Mouse (Mus musculus): ENCODE results near the gene Iqub. TPM values are rescaled to one million over a fixed set of nuclear protein-coding genes. Genes with fewer than 3 reads are reported as not detected.
A peak's percentile ranks its signal among the peaks of the same experiment; 100 is the strongest.

Iqub gene
- 1.2 and 2.1 TPM in 2 replicates for polyA plus RNA-seq (2015; fragmentation: Nextera tagmentation; extraction: Ambion mirVana)

- Histone ChIP-seq H3K4me3 (no peak within 1 kb of the TSS), H3K4me1 (peaks cover 10% of the 10 kb centered on the region), H3K9me3 (no peaks in the 10 kb centered on the region), H3K4me2 (replicated peaks) (peak within 1 kb of the TSS; percentile 30), H3K27me3 (no peaks in the 10 kb centered on the region), H3K36me3 (peaks cover 12% of the 10 kb centered on the region; the same call in 1 of the 2 replicates), H3K9ac (replicated peaks) (peak within 1 kb of the TSS; percentile 30), H3K27ac (replicated peaks) (no peak within 1 kb of the TSS)
- WGBS: 22% methylated on average over 13 of the region's 13 CpGs
- ATAC-seq (replicated peaks): peak; percentile 91
Observed at GRCm38 (mm10) chr6:24514552-24515284, at the start of gene Iqub. Gene Iqub, minus strand, starts transcription at chr6:24515067.

GRCm38 (mm10) chr6:24564081-24564480 lies 49.2 kb upstream of the Iqub start:
- no peaks in the 10 kb centered on the region for H3K4me1 ChIP-seq
- no peaks in the 10 kb centered on the region for H3K36me3 ChIP-seq
- WGBS: 78% methylated on average over 9 of the region's 9 CpGs
- no peak overlapping the region for H3K27ac ChIP-seq (replicated peaks)
- H3K9me3 ChIP-seq: no peaks in the 10 kb centered on the region
- ATAC-seq (replicated peaks): no peak
- no peak overlapping the region for H3K9ac ChIP-seq (replicated peaks)
- no peak overlapping the region for H3K4me2 ChIP-seq (replicated peaks)
- no peaks in the 10 kb centered on the region for H3K27me3 ChIP-seq
- no peak overlapping the region for H3K4me3 ChIP-seq

- WGBS: 89% methylated on average over 2 of the region's 2 CpGs
- no peak overlapping the region for H3K9ac ChIP-seq (replicated peaks)
- no peak for ATAC-seq (replicated peaks)
Observed at GRCm38 (mm10) chr6:24555488-24555887, 40.6 kb upstream of the Iqub start.

GRCm38 (mm10) chr6:24554427-24555086 lies 39.7 kb upstream of the Iqub start:
- no peak overlapping the region for H3K4me2 ChIP-seq (replicated peaks)
- no peaks in the 10 kb centered on the region for H3K9me3 ChIP-seq
- no peaks in the 10 kb centered on the region for H3K27me3 ChIP-seq
- WGBS: 78% methylated on average over 11 of the region's 11 CpGs
- H3K4me1 ChIP-seq: no peaks in the 10 kb centered on the region
- no peak overlapping the region for H3K27ac ChIP-seq (replicated peaks)
- H3K36me3 ChIP-seq: no peaks in the 10 kb centered on the region
- no peak overlapping the region for H3K4me3 ChIP-seq
- H3K9ac ChIP-seq (replicated peaks): no peak overlapping the region
- ATAC-seq (replicated peaks): no peak

More at GRCm38 (mm10) chr6:24555488-24555887, 40.6 kb upstream of the Iqub start:
- Histone ChIP-seq H3K4me1 (no peaks in the 10 kb centered on the region), H3K27ac (replicated peaks) (no peak overlapping the region), H3K27me3 (no peaks in the 10 kb centered on the region), H3K9me3 (no peaks in the 10 kb centered on the region), H3K36me3 (no peaks in the 10 kb centered on the region), H3K4me3 (no peak overlapping the region), H3K4me2 (replicated peaks) (no peak overlapping the region)

- ATAC-seq (replicated peaks): no peak
- Histone ChIP-seq H3K9me3 (no peaks in the 10 kb centered on the region), H3K4me2 (replicated peaks) (no peak overlapping the region), H3K9ac (replicated peaks) (no peak overlapping the region), H3K4me3 (no peak overlapping the region), H3K27ac (replicated peaks) (no peak overlapping the region), H3K4me1 (no peaks in the 10 kb centered on the region), H3K27me3 (no peaks in the 10 kb centered on the region), H3K36me3 (no peaks in the 10 kb centered on the region)
- 85% methylated on average over 7 of the region's 7 CpGs for WGBS
Observed at GRCm38 (mm10) chr6:24552046-24552445, 37.2 kb upstream of the Iqub start.

GRCm38 (mm10) chr6:24549801-24550200 lies 34.9 kb upstream of the Iqub start:
- Histone ChIP-seq H3K9ac (replicated peaks) (no peak overlapping the region), H3K9me3 (no peaks in the 10 kb centered on the region), H3K4me1 (no peaks in the 10 kb centered on the region), H3K36me3 (no peaks in the 10 kb centered on the region), H3K27ac (replicated peaks) (no peak overlapping the region), H3K27me3 (no peaks in the 10 kb centered on the region), H3K4me2 (replicated peaks) (no peak overlapping the region), H3K4me3 (no peak overlapping the region)
- no peak for ATAC-seq (replicated peaks)
- WGBS: 94% methylated on average over 2 of the region's 2 CpGs

GRCm38 (mm10) chr6:24546716-24547420 lies 32.0 kb upstream of the Iqub start:
- no peak for ATAC-seq (replicated peaks)
- Histone ChIP-seq H3K36me3 (no peaks in the 10 kb centered on the region), H3K27me3 (no peaks in the 10 kb centered on the region), H3K27ac (replicated peaks) (no peak overlapping the region), H3K9ac (replicated peaks) (no peak overlapping the region), H3K4me3 (no peak overlapping the region), H3K4me2 (replicated peaks) (no peak overlapping the region), H3K4me1 (no peaks in the 10 kb centered on the region), H3K9me3 (no peaks in the 10 kb centered on the region)
- WGBS: 89% methylated on average over 1 of the region's 1 CpGs

GRCm38 (mm10) chr6:24543119-24543591 lies 28.3 kb upstream of the Iqub start:
- Histone ChIP-seq H3K9ac (replicated peaks) (no peak overlapping the region), H3K36me3 (no peaks in the 10 kb centered on the region), H3K27me3 (no peaks in the 10 kb centered on the region), H3K4me2 (replicated peaks) (no peak overlapping the region), H3K4me3 (no peak overlapping the region), H3K9me3 (no peaks in the 10 kb centered on the region), H3K27ac (replicated peaks) (no peak overlapping the region), H3K4me1 (no peaks in the 10 kb centered on the region)
- 62% methylated on average over 6 of the region's 6 CpGs for WGBS
- no peak for ATAC-seq (replicated peaks)

- Histone ChIP-seq H3K9ac (replicated peaks) (no peak overlapping the region), H3K9me3 (no peaks in the 10 kb centered on the region), H3K27ac (replicated peaks) (no peak overlapping the region), H3K36me3 (no peaks in the 10 kb centered on the region), H3K4me3 (no peak overlapping the region), H3K27me3 (no peaks in the 10 kb centered on the region), H3K4me1 (no peaks in the 10 kb centered on the region), H3K4me2 (replicated peaks) (no peak overlapping the region)
- ATAC-seq (replicated peaks): no peak
Observed at GRCm38 (mm10) chr6:24542393-24542792, 27.5 kb upstream of the Iqub start.

- Histone ChIP-seq H3K9me3 (no peaks in the 10 kb centered on the region), H3K36me3 (no peaks in the 10 kb centered on the region), H3K9ac (replicated peaks) (no peak overlapping the region), H3K4me2 (replicated peaks) (no peak overlapping the region), H3K27me3 (no peaks in the 10 kb centered on the region), H3K4me3 (no peak overlapping the region), H3K4me1 (no peaks in the 10 kb centered on the region), H3K27ac (replicated peaks) (no peak overlapping the region)
- ATAC-seq (replicated peaks): no peak
- 76% methylated on average over 4 of the region's 4 CpGs for WGBS
Observed at GRCm38 (mm10) chr6:24540106-24540505, 25.2 kb upstream of the Iqub start.

GRCm38 (mm10) chr6:24538435-24538834 lies 23.6 kb upstream of the Iqub start:
- WGBS: 81% methylated on average over 3 of the region's 3 CpGs
- ATAC-seq (replicated peaks): peak; percentile 57; the same call in 1 of the 2 replicates
- no peaks in the 10 kb centered on the region for H3K27me3 ChIP-seq
- no peaks in the 10 kb centered on the region for H3K4me1 ChIP-seq
- H3K9ac ChIP-seq (replicated peaks): no peak overlapping the region
- no peaks in the 10 kb centered on the region for H3K9me3 ChIP-seq
- no peak overlapping the region for H3K4me2 ChIP-seq (replicated peaks)
- no peaks in the 10 kb centered on the region for H3K36me3 ChIP-seq
- H3K27ac ChIP-seq (replicated peaks): no peak overlapping the region
- no peak overlapping the region for H3K4me3 ChIP-seq

- no peak overlapping the region for H3K27ac ChIP-seq (replicated peaks)
- H3K4me2 ChIP-seq (replicated peaks): no peak overlapping the region
- WGBS: 87% methylated on average over 3 of the region's 3 CpGs
- no peaks in the 10 kb centered on the region for H3K9me3 ChIP-seq
- no peak overlapping the region for H3K9ac ChIP-seq (replicated peaks)
- H3K36me3 ChIP-seq: no peaks in the 10 kb centered on the region
- no peak for ATAC-seq (replicated peaks)
- H3K27me3 ChIP-seq: no peaks in the 10 kb centered on the region
- no peak overlapping the region for H3K4me3 ChIP-seq
- H3K4me1 ChIP-seq: peaks cover 14% of the 10 kb centered on the region; the same call in 1 of the 2 replicates
Observed at GRCm38 (mm10) chr6:24532804-24533203, 17.9 kb upstream of the Iqub start.
